Mouse (Mus musculus) left cerebral cortex, adult 9 months (tissue): ENCODE measurements around the gene Ostn.

ENCODE experiments used
- DNase-seq, 2 experiments: peaks; one replicate each; pipeline ENCODE4 v3.0.0; 2022; ENCODE audit warnings: low spot score in 2 of 2

Ostn gene

DNA sequence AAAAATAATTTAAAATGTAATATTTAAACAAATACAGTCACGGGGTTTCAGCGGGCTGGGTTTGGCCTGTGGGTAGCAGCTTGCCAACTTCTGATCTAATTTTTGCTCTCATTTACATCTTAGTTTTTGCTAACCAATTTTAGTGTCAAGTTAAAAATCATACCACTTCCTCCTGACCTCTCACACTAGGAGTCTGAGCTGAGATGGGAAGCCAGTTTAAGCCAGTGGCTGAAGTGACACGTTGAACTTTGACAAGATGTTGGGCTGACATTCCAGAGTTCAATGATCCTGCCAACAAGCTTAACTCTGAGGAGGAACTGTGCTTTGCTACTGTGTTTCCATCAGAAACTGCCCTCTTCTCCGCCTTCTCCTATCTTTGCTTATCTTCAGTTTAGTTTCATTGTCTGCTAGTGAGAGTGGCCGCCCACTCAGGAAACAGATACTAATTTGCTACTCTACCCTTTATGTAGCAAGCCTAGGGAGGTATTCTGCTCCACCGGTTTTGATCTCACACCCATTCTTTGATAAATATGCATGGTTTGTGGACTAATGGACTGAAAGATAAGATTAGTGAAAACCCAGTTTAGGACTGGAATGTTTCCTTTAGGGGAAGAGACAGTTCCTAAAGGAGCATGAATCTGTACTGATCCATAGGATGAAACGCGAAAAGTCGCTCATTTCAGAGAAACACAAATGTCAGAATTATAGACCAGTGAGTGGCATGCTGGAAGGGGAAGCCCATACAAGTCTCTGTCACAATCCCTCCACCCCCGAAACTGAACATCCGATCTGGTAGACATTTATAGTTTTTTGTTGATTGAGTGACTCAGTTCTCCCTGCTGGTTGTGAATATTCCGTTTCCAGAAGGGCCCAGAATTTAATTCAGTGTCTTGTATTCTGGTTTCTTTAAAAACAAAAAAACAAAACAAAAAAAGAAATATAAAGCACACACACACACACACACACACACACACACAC, 80.6 kb downstream of the Ostn start:
- no peak for DNase-seq

DNA sequence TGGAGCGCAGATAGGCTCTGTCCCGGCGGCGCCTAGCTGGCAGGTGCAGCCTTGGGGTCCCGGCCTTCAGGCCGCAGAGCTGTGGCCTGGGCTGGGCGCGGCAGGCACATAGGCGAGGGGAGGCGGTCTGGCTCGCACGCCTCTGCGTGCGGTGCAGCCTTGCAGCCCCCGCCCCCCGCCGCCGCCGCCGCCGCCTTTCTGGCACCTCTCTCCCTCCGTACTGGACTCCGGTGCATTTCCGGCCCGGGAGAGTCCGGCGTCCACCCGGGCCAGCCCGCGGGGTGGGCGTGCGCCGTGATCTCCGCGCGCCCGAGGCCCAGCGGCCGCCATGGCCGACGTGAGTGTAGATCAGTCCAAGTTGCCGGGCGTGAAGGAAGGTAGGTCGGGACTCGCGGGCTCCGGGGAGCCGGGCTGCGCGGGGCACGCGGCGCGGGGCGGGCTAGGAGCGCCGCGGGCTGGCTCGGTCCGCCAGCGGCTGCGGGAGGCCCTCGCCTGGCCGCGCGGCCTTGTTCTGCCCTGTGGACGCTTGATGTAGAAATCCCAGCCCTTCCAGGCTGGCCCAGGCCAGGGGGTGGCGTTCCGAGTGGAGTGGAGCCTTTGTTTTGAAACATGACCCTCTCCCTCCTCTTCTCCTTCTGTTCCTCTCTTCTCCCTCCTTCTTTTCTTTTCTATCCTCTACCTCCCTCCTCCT, 81.6 kb downstream of the Ostn start, which contains the start of gene Ccdc50:
TSS of gene Ccdc50 (plus strand) at position 109 of the 691 bp plus-strand sequence.
- peak in 1 of 2 experiments; percentile 67 for DNase-seq

DNA sequence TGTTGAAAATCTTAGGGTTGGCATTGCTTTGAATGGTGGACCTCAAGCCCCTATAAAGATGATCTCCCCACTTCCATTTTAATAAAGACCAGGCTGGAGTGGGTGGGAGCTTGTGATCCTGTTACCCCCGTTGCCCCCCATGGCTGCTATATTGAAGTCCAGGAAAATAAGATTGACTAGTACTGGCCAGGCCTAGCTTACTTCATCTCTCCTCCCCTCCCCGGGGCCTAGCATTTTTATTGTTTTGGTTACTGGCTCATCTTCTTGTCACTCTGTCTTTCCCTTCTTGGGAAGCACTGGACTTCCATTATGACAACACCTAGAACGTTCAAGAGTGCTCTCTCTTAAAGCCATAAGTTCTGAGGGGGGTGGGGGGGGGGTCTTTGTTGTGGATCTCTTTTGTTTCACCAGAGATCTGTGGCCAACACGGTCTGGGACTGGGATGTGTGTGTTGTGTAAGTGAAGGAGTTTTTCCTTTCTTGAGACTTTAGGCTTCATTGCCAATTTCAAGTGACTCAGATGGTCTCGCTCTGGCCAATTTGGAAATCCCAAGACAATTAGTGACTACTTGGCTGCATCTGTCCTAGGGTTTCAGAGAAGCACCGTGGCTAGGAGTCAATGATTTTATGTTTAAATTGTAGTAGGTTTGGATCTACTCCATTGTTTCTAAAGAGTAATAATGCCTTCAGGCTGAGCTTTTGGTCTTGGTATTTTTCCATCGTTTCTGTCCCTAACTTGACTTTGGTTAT, 82.4 kb downstream of the Ostn start:
- peak in 1 of 2 experiments; percentile 20 for DNase-seq

DNA sequence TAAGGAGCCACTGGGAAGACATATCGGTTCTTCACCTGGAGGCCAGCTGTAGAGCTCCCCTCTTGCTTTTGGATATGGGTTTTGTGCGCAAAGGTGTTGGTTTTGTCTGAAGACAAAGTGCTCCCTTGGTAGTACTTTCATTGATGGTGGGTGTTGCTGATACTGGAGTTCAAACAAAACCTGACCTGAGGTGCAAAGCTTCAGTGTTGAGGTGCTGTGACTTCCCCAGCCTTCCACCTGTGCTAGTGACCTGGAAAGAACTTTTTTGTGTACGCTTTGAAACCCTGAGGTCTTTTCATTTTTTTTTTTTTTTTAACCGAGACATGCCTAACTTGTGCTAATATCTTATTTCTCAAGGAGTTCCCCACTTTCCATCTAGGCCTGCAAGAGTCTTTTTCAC, 83.0 kb downstream of the Ostn start:
- no peak for DNase-seq

DNA sequence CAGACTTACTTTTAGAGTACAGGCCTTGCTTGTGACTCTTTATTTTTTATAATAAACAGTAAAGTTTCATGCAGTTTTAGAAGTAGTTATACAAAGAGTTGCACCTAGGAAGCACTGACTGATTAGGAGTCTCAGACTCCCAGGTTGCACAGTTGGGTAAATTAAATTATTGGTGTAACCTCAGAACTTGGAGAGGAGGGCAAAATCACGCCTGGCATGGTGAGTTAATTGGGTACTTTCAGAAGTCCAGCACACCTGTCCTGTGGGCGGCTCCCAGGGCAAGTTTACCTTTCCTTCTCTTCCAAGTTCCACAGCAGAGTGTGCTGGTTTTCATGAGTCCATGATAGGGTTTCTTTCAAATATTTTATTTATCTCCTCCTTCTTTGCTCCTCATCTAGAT, 84.6 kb downstream of the Ostn start:
- no peak for DNase-seq

DNA sequence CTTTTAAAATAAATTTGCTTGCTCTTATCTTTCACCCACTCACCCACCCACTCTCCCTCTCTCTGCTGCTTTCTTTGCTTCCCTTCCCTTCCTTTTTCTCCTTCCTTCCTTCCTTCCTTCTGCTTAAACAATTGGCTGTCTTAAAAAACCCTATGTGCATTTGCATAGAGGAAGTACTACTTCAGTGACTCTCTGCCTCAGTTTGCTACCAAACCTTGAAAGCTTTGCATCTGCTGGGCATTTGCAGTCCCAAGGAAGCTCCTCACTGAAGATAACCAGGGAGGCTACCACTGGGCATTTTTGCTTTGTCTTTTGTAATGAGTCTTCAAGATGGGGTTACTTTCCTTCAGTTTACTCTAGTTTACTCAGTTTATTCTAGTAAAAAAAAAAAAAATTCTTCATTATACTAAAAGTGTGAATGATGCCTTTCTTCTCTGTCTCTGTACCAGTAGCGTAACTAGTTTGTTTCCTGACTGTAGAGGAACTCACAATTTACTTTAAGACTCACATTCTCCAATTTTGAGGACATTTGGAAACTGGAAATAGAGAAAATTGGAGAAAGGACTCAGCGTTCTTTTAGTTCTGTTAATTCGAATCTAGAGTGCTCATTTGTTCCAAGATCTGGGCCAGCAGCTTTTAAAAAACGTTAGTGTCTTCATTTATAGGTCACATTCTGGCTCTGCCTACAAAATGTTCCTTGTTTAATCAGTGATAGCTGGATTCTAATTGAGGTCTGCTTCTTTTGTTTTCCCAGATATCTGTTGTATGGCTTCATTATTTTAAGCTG, 88.2 kb downstream of the Ostn start:
- no peak for DNase-seq

DNA sequence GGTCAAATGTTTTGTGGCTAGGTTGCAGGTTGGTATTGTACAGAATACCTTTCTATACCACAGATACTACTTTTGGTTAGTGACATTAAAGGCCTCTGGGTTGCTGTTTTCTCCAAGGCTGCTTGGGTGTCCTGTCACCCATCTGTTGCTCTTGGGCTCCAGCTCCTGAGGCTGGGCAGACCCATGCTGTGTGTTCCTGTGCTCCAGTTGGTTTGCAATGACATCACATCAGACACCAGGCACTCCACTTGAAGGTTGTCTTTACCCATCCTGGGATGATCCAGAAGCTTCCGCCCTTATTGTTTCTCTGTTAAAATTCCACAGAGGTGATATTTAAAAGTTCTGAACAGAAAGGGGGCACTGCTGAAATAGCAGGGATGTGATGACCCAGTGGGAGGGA, 89.7 kb downstream of the Ostn start:
- DNase-seq: no peak

DNA sequence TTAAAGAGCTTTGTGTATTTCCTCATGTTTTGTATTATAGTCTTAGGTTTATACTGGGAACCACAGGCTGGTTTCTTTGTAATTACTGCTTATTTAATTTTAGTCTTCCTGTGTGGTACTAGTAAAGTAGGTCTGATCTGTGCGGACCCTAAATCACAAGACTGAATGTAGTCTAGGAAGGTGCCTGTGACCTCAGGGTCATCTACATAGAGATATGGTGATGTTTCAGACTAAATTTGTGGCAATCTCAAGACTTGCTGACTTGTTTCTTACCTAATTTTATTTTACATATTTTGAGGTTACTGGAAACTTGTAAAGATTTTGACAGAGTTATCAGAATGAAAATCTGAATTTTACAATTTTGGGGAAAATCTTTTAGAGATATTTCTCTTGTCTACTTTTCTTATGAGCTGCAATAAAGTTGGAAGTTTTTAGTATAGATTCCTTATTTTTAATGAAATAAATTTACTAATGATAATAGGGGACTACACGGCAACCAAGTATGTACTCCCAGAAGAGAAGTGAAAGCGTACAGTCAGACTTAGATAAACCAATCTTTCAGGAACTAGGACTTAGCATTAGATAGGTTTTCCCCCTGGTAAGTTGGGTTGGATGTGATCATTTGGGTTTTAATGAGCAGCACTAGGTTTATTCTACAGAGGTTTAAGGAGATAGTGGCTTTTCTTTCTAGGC, 91.9 kb downstream of the Ostn start:
- DNase-seq: no peak

DNA sequence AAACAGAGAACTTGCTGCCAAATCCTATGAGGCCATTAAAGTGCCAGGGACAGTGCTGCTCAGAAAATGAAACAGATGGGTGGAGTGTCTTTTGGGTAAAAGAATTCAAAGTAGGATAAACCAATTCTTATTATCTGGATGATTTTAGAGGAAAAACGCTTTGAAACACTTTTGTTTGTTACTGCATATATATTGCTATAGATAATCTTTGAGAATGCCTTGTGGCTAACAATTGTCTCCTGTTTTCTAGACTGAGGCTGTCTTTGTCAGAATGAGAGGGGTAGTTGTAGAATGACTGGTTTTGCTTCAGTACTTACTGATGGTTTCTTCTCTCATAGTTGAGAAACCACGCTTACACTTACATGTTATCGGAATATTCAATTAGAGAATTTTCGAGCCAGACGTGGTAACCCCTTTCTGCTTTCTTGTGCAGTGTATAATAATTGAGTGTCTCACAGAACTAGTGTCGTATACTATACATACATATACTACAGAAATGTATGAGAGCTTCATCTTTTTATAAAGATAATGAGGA, 92.5 kb downstream of the Ostn start:
- no peak for DNase-seq
